Mouse (Mus musculus): ENCODE measurements around the gene Cxcl1. TPM values are rescaled to one million over a fixed set of nuclear protein-coding genes. Genes with fewer than 3 reads are reported as not detected.

Gene Cxcl1
- polyA plus RNA-seq, 1 experiment, result 1.1 TPM

DNA sequence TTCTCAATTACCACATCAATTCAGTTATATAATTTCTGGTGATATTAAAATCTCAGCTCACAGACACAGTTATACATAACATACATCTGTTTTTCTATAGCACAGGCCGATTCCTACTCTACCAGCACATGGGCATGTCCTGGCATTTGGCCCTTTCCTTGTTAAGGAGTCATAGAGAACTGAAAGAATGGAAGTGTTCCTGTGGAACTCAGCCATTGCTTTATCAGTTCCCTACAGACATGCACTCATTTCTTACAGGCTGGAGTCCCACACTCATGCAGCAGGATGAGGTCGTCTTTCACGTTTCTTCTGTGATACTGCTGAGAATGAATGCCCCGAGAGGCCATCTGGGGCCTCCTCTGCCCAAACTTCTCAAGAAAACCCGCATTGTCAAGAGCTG is 33.6 kb upstream of the Cxcl1 start:
- no peaks in the 10 kb centered on the region for H3K27me3 ChIP-seq (ENCODE audit: control insufficient read depth, insufficient read depth, low read length)
- no peak for TF ChIP-seq POLR2A (IDR thresholded peaks at IDR 0.05; ENCODE audit: low read depth, low read length)
- no peak for TF ChIP-seq CTCF (IDR thresholded peaks at IDR 0.05; ENCODE audit: extremely low read depth, insufficient read depth, insufficient read length, insufficient replicate concordance)
- no peak overlapping the region for H3K4me3 ChIP-seq (ENCODE audit: extremely low read depth, insufficient read depth, insufficient read length)
- no peaks in the 10 kb centered on the region for H3K36me3 ChIP-seq (ENCODE audit: control insufficient read depth, insufficient read depth, low read length)
- no peaks in the 10 kb centered on the region for H3K4me1 ChIP-seq (ENCODE audit: control insufficient read depth, insufficient read depth, insufficient read length)
- H3K27ac ChIP-seq (ENCODE audit: insufficient read depth, low read length), result no peak overlapping the region
- no peak for DNase-seq (ENCODE audit: low read depth in 1 of 2, low spot score in 2 of 2)
- 78% methylated on average over 5 of the region's 5 CpGs for WGBS

DNA sequence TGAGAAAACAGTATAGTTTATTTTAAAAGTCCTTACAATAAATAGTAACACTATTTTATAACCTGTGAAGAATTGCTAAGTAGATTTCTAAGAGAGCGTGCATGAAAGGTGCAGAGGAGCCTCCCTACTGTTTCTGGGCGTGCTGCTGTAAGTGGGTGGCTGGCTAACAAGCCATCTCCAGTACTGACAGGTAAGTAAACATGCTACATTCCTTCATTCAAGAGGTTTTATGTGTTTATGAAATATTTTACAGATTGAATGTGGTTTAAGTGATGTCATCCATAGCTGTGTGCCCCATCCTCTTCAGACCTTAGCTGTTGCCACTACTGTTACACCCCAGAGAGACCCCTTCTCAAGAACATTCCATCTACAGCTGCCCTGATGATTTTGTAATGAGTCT is 32.6 kb upstream of the Cxcl1 start:
- Histone ChIP-seq H3K4me3 (ENCODE audit: extremely low read depth, insufficient read depth, insufficient read length) (no peak overlapping the region), H3K27me3 (ENCODE audit: control insufficient read depth, insufficient read depth, low read length) (no peaks in the 10 kb centered on the region), H3K36me3 (ENCODE audit: control insufficient read depth, insufficient read depth, low read length) (no peaks in the 10 kb centered on the region), H3K27ac (ENCODE audit: insufficient read depth, low read length) (no peak overlapping the region), H3K4me1 (ENCODE audit: control insufficient read depth, insufficient read depth, insufficient read length) (no peaks in the 10 kb centered on the region)
- WGBS, result 87% methylated on average over 2 of the region's 2 CpGs
- TF ChIP-seq POLR2A (IDR thresholded peaks at IDR 0.05; ENCODE audit: low read depth, low read length) (no peak), CTCF (IDR thresholded peaks at IDR 0.05; ENCODE audit: extremely low read depth, insufficient read depth, insufficient read length, insufficient replicate concordance) (no peak)
- DNase-seq (ENCODE audit: low read depth in 1 of 2, low spot score in 2 of 2), result no peak

DNA sequence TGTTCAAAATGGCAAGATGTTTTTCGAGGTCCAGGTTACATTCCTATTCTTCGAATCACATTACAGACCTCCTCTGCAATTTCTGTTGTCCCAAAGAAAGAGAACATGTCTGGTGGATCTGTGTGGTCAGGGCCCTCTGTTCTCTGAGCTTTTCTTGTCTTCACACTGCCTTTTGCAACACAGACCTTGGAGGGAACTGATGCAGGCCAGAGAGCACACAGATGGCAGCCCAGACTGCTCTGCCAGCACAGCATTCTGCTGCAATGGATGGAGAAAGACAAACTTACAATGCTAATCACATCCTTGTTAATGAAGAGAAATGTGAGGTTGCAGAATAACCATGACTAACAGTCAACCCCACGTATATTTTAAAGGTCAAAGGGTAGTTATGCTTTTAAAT is 32.0 kb upstream of the Cxcl1 start:
- no peaks in the 10 kb centered on the region for H3K4me1 ChIP-seq (ENCODE audit: control insufficient read depth, insufficient read depth, insufficient read length)
- H3K27me3 ChIP-seq (ENCODE audit: control insufficient read depth, insufficient read depth, low read length), result no peaks in the 10 kb centered on the region
- no peak overlapping the region for H3K27ac ChIP-seq (ENCODE audit: insufficient read depth, low read length)
- DNase-seq (ENCODE audit: low read depth in 1 of 2, low spot score in 2 of 2), result no peak
- no peaks in the 10 kb centered on the region for H3K36me3 ChIP-seq (ENCODE audit: control insufficient read depth, insufficient read depth, low read length)
- 84% methylated on average over 3 of the region's 3 CpGs for WGBS
- no peak for TF ChIP-seq POLR2A (IDR thresholded peaks at IDR 0.05; ENCODE audit: low read depth, low read length)
- no peak for TF ChIP-seq CTCF (IDR thresholded peaks at IDR 0.05; ENCODE audit: extremely low read depth, insufficient read depth, insufficient read length, insufficient replicate concordance)
- H3K4me3 ChIP-seq (ENCODE audit: extremely low read depth, insufficient read depth, insufficient read length), result no peak overlapping the region

DNA sequence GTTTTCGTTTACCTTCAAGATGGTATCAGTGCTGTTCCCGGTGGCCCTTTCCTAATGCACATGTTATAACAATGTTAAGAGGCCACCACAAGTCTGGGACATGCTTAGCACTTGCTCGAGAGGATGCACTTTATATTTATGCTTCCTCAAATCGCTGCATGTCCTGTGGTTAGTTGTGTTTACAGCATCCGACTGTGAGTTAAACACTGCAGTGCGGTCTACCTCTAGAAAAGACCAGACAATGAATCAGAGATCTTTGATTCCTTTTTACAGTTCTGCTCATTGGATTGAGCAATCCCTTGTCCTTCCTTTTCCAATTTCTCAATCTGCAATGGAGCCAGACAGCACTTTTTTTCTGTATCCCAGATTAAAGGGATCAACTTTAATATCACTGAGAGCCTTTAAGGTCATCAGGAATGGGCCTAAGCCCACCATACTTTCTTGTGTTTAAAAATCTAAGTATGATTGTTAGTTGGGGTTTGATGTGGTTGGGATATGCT is 29.1 kb upstream of the Cxcl1 start:
- no peaks in the 10 kb centered on the region for H3K4me1 ChIP-seq (ENCODE audit: control insufficient read depth, insufficient read depth, insufficient read length)
- no peaks in the 10 kb centered on the region for H3K36me3 ChIP-seq (ENCODE audit: control insufficient read depth, insufficient read depth, low read length)
- no peak for TF ChIP-seq POLR2A (IDR thresholded peaks at IDR 0.05; ENCODE audit: low read depth, low read length)
- no peak for TF ChIP-seq CTCF (IDR thresholded peaks at IDR 0.05; ENCODE audit: extremely low read depth, insufficient read depth, insufficient read length, insufficient replicate concordance)
- 65% methylated on average over 6 of the region's 6 CpGs for WGBS
- DNase-seq (ENCODE audit: low read depth in 1 of 2, low spot score in 2 of 2), result no peak
- H3K27ac ChIP-seq (ENCODE audit: insufficient read depth, low read length), result no peak overlapping the region
- H3K4me3 ChIP-seq (ENCODE audit: extremely low read depth, insufficient read depth, insufficient read length), result no peak overlapping the region
- no peaks in the 10 kb centered on the region for H3K27me3 ChIP-seq (ENCODE audit: control insufficient read depth, insufficient read depth, low read length)

DNA sequence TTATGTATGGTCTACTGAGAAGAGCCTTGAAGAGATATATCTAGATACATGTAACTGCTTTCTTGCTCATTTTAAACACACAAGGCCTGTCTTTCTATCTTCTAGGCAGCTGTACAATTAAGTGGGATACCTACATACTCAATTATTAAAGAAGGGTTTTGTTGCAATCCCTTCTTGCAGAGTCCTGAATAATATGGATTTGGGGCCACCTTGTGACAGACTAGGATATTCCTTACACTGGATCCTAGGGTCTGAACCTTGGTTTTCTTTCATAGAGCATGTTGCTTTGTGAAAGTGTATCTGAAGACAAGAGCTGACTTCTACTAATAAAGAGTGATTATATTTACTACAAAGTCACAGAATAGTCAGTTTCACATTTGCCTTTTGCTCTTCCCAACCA is 24.3 kb upstream of the Cxcl1 start:
- DNase-seq (ENCODE audit: low read depth in 1 of 2, low spot score in 2 of 2), result no peak
- TF ChIP-seq POLR2A (IDR thresholded peaks at IDR 0.05; ENCODE audit: low read depth, low read length) (no peak), CTCF (IDR thresholded peaks at IDR 0.05; ENCODE audit: extremely low read depth, insufficient read depth, insufficient read length, insufficient replicate concordance) (no peak)
- Histone ChIP-seq H3K27ac (ENCODE audit: insufficient read depth, low read length) (no peak overlapping the region), H3K27me3 (ENCODE audit: control insufficient read depth, insufficient read depth, low read length) (no peaks in the 10 kb centered on the region), H3K4me1 (ENCODE audit: control insufficient read depth, insufficient read depth, insufficient read length) (no peaks in the 10 kb centered on the region), H3K4me3 (ENCODE audit: extremely low read depth, insufficient read depth, insufficient read length) (no peak overlapping the region), H3K36me3 (ENCODE audit: control insufficient read depth, insufficient read depth, low read length) (no peaks in the 10 kb centered on the region)

DNA sequence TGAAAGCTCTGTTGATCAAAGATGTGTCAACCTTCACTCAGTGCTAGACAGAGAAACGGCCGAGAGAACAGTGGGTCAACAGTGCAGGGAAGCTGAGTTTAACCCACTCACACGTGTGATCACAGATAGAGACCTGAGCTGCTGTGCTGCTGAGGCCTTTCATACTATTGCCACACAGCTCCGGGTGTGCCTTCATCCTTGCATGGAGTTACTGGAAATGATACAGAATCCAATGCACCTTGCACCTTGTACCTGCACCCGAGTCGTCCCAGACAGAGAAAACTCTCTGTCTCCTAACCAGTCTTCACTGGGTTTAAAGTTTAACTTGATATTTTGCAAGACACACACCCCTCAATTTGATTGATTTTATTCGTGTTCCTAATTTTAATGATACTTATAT is 18.7 kb upstream of the Cxcl1 start:
- no peak overlapping the region for H3K4me3 ChIP-seq (ENCODE audit: extremely low read depth, insufficient read depth, insufficient read length)
- H3K4me1 ChIP-seq (ENCODE audit: control insufficient read depth, insufficient read depth, insufficient read length), result no peaks in the 10 kb centered on the region
- no peak overlapping the region for H3K27ac ChIP-seq (ENCODE audit: insufficient read depth, low read length)
- H3K27me3 ChIP-seq (ENCODE audit: control insufficient read depth, insufficient read depth, low read length), result no peaks in the 10 kb centered on the region
- no peaks in the 10 kb centered on the region for H3K36me3 ChIP-seq (ENCODE audit: control insufficient read depth, insufficient read depth, low read length)
- WGBS, result 85% methylated on average over 7 of the region's 7 CpGs
- TF ChIP-seq POLR2A (IDR thresholded peaks at IDR 0.05; ENCODE audit: low read depth, low read length) (no peak), CTCF (IDR thresholded peaks at IDR 0.05; ENCODE audit: extremely low read depth, insufficient read depth, insufficient read length, insufficient replicate concordance) (no peak)
- no peak for DNase-seq (ENCODE audit: low read depth in 1 of 2, low spot score in 2 of 2)

DNA sequence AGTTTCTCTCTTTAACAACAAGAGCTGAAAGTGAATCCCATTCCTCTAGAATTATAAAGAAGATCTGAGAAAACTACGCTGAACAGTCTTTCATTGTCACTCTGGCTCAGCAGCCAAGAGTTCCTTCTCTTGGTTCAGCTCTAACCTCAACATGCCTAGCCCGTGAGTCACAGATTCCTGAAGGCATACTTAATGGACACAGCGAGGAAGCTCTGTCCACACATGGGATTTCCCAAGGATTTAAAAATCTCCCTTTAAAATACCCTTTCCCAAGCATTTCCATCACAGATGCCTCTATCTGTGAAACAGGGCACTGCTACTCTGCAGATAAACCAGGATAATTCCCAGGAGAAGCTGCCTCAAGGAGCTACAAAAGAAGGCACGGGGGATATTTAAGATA is 15.0 kb upstream of the Cxcl1 start:
- no peak overlapping the region for H3K27ac ChIP-seq (ENCODE audit: insufficient read depth, low read length)

More for the DNA sequence above, 15.0 kb upstream of the Cxcl1 start:
- 81% methylated on average over 4 of the region's 4 CpGs for WGBS
- no peaks in the 10 kb centered on the region for H3K36me3 ChIP-seq (ENCODE audit: control insufficient read depth, insufficient read depth, low read length)
- TF ChIP-seq CTCF (IDR thresholded peaks at IDR 0.05; ENCODE audit: extremely low read depth, insufficient read depth, insufficient read length, insufficient replicate concordance), result no peak
- TF ChIP-seq POLR2A (IDR thresholded peaks at IDR 0.05; ENCODE audit: low read depth, low read length), result no peak
- no peak for DNase-seq (ENCODE audit: low read depth in 1 of 2, low spot score in 2 of 2)
- H3K27me3 ChIP-seq (ENCODE audit: control insufficient read depth, insufficient read depth, low read length), result no peaks in the 10 kb centered on the region
- H3K4me3 ChIP-seq (ENCODE audit: extremely low read depth, insufficient read depth, insufficient read length), result no peak overlapping the region
- H3K4me1 ChIP-seq (ENCODE audit: control insufficient read depth, insufficient read depth, insufficient read length), result no peaks in the 10 kb centered on the region

All from spleen, adult 2 months (tissue).